In genomic region chr11:84053524-84054163, GRCm38 (mm10) we compare ENCODE assay signal across 10 mouse cellular contexts. TPM values are rescaled to one million over a fixed set of nuclear protein-coding genes. Genes with fewer than 3 reads are reported as not detected.
A peak's percentile ranks its signal among the peaks of the same experiment; 100 is the strongest.
DNase-seq lines count a peak whose midpoint lies in the region; ATAC-seq and TF ChIP-seq lines count a peak whose summit lies in the region.
"Had no signal": no experiment of that assay in that cellular context is flagged by ENCODE, and none has a peak within 500 bp of the region (broad histone marks: within the 10 kb centered on the region; RNA-seq: fewer than 3 reads in every experiment).

No protein-coding gene starts in this region.

- no peaks in the 10 kb centered on the region for H3K4me1 ChIP-seq in kidney, adult 2 months (ENCODE audit: control insufficient read depth, insufficient read depth, low read length)
- no peaks in the 10 kb centered on the region for H3K4me1 ChIP-seq in lung, adult 2 months (ENCODE audit: control insufficient read depth, insufficient read depth, low read length)

- no peaks in the 10 kb centered on the region for H3K27me3 ChIP-seq in kidney, adult 2 months (replicated peaks; ENCODE audit: control insufficient read depth, insufficient read depth, low read length)
- H3K27me3 ChIP-seq: limb, embryonic 12.5 days; Patski had no signal

- WGBS in kidney, adult 2 months = 65% methylated on average over 10 of the region's 10 CpGs
- WGBS in lung, adult 2 months = 53% methylated on average over 10 of the region's 10 CpGs

- ATAC-seq in inflammation-experienced regulatory T-cells, adult 6 months = no peak
- ATAC-seq: Patski had no signal

- peak; percentile 37 for DNase-seq in kidney, adult 2 months
- DNase-seq in kidney, adult 9 months = no peak
- DNase-seq in adrenal gland, postnatal 36 days = peak; percentile 52 to 68
- peak; percentile 95 for DNase-seq in fat pad, adult 2 months (ENCODE audit: extremely low read depth, low read depth, low spot score)
- DNase-seq in lung, adult 2 months = peak; percentile 28
- DNase-seq in urinary bladder, postnatal 10 days (ENCODE audit: low spot score) = no peak
- DNase-seq in embryo, embryonic 10.5 days (ENCODE audit: low spot score) = no peak

- H3K36me3 ChIP-seq in kidney, adult 2 months (ENCODE audit: control insufficient read depth, insufficient read depth, low read length) = no peaks in the 10 kb centered on the region
- H3K36me3 ChIP-seq: limb, embryonic 12.5 days had no signal

- no peak for TF ChIP-seq CTCF in kidney, adult 2 months (conservative IDR thresholded peaks at IDR 0.05; ENCODE audit: insufficient read depth, insufficient read length, low read depth, low read length)
- no peak for TF ChIP-seq CTCF in lung, adult 2 months (IDR thresholded peaks at IDR 0.05; ENCODE audit: insufficient read depth, low read length)

- no peak overlapping the region for H3K4me3 ChIP-seq in kidney, adult 2 months (ENCODE audit: insufficient read depth, low read depth, low read length)
- H3K4me3 ChIP-seq in lung, adult 2 months (replicated peaks; ENCODE audit: extremely low read depth, low read depth, low read length) = no peak overlapping the region
- H3K4me3 ChIP-seq: limb, embryonic 12.5 days had no signal

- H3K27ac ChIP-seq in kidney, adult 2 months (ENCODE audit: insufficient read depth, low read depth, low read length) = no peak overlapping the region
- H3K27ac ChIP-seq: limb, embryonic 12.5 days had no signal

- TF ChIP-seq POLR2A in kidney, adult 2 months (IDR thresholded peaks at IDR 0.05; ENCODE audit: low read depth, low read length) = no peak
- no peak for TF ChIP-seq POLR2A in lung, adult 2 months (IDR thresholded peaks at IDR 0.05; ENCODE audit: borderline replicate concordance, extremely low read depth, low read depth, low read length)

RNA-seq across cellular contexts. Expression of gene Dusp14, which starts 15.4 kb away (rescaled TPM):
- 60.3 and 65.0 TPM in 2 replicates for polyA plus RNA-seq in kidney, adult 2 months (2012; rRNA removed)
- total RNA-seq in adrenal gland, postnatal 36 days (2021) = 10 to 100 TPM in 1 of 2 experiments, 1 to 10 TPM in 1; 6.0 to 14.0 TPM
- 70.3 and 122 TPM in 2 replicates for polyA plus RNA-seq in lung, adult 2 months (2012; rRNA removed)
- polyA plus RNA-seq in inflammation-experienced regulatory T-cells, adult 6 months (2017; shearing (Covaris generic)) = 10 to 100 TPM; 16.6 to 20.9 (median 20.7) TPM

Comparison
In these comparisons a context has a peak if more than half of its experiments do, and no peak if none do; other contexts are left out.
1. DNase-seq: peak in kidney, adult 2 months (single experiment), adrenal gland, postnatal 36 days (2 of 2), fat pad, adult 2 months (single experiment) and lung, adult 2 months (single experiment); none in kidney, adult 9 months (single experiment), urinary bladder, postnatal 10 days (single experiment) and embryo, embryonic 10.5 days (single experiment).